Mouse (Mus musculus): ENCODE results near the gene Capg. TPM values are rescaled to one million over a fixed set of nuclear protein-coding genes. Genes with fewer than 3 reads are reported as not detected.

Capg gene
- 42.4 TPM for total RNA-seq (2023)

DNA sequence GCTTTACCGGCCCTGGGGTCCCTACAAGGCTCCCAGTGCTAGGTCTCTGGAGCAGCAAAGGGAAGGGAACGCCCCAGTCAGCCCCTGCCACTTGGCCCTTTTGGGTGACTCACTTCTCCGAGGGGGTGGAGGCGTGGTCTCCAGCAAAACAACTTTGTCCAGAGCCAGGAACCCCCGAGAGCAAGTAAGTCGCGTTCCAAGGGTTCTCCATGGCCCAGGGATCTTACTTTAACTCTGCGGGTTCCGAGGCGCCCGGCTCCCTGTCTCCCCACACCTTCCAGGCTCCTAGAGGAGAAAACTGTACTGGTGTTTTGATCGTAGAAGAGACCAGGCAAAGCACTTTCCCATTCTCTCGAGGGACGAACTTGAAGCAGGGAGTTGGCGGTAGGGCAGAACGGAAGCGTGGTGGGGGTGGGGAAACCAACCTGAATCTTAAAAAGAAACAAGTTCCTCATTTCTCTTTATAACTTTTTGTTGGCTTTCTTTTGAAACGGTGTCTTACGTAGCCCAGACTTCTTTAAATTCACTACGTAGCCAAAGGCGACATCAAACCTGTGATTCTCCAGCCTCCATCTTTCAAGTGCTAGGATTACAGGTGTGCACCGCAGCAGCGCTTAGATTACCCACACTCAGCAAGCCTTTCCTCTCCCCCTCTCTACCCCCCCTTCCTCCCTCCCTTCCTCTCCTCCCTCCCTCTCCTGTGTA is at the start of gene Capg:
TSS of gene Capg (plus strand) at position 109 of the 705 bp plus-strand sequence.

DNA sequence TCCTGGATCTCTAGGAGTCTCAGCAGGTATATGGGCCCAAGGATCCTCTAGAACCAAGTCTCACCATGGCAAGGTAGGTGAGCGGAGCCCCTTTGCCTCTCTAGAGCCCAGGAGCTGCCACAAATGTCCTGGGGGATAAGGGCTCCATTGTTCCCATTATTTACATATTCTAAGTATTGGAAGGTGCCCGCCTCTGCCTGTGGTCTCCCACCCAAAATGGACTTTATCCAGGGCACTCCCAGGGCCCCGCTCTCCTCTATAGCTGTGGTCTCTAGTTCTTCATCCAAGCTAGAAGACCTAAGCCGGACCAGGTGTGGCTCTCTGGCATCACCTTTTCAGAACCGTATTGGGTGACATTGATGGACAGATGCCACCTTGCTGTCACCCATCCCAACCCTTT is 22.6 kb upstream of the Capg start, which contains the start of gene Sh2d6:
TSS of gene Sh2d6 (minus strand) at position 101 of the 400 bp plus-strand sequence.

DNA sequence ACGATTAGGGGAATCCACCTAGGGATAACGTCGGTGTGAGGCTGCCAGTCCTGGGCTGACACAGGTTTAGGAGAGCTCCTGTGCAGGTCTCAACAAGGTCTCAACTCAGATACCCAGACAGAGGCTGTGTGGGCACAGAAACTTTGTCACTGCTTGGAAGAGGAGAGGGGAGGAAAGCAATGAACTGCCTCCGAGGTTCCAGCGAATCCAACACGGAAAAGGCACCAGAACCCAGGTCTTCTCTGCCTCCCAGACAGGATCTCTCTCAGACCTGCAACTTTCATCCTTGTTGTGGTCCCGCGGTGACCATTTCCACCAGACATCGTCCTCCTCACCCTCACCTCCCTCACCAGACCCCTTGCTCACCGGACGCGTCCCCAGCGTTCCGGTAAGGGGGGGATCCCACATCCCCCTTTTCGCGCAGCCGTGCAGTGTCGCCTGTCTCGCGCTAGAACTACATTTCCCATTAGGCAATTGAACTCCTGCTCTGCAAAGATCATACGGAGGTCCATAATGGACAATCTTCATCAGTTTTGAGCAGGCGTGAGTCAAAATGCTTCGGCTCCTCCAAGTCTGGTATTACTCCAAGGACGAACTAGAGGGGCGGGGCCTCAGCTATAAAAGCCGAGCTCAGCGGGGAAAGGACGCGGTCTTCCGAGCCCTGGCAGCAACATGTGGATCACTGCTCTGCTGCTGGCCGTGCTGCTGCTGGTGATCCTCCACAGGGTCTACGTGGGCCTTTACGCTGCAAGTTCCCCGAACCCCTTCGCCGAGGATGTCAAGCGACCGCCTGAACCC is 54.0 kb downstream of the Capg start, which contains the start of the genes Elmod3 and Retsat:
TSS of gene Elmod3 (minus strand) at position 458 of the 798 bp plus-strand sequence.
TSS of gene Retsat (plus strand) at position 520 of the 798 bp plus-strand sequence.

Other genes starting within 250 kb of the Capg start
- gene Sftpb, start 239.8 kb upstream of the Capg start, total RNA-seq (2023): not detected
- 41.9 TPM for gene Usp39, start 199.2 kb upstream of the Capg start, total RNA-seq (2023)
- gene 0610030E20Rik, start 197.1 kb upstream of the Capg start, total RNA-seq (2023): 37.4 TPM
- 4.0 TPM for gene Tmem150a, start 188.9 kb upstream of the Capg start, total RNA-seq (2023)
- 60.6 TPM for gene Rnf181, start 177.4 kb upstream of the Capg start, total RNA-seq (2023)
- gene Vamp5, start 163.9 kb upstream of the Capg start, total RNA-seq (2023): 13.3 TPM
- 57.2 TPM for gene Vamp8, start 153.7 kb upstream of the Capg start, total RNA-seq (2023)
- 13.5 TPM for gene Ggcx, start 130.1 kb upstream of the Capg start, total RNA-seq (2023)
- gene Mat2a, start 104.8 kb upstream of the Capg start, total RNA-seq (2023): 190 TPM
- gene Sh2d6, start 22.7 kb upstream of the Capg start, total RNA-seq (2023): not detected
- 12.2 TPM for gene Elmod3, start 54.0 kb downstream of the Capg start, total RNA-seq (2023)
- 5.2 TPM for gene Retsat, start 54.1 kb downstream of the Capg start, total RNA-seq (2023)
- gene Tgoln1, start 72.6 kb downstream of the Capg start, total RNA-seq (2023): 193 TPM
- gene Tcf7l1, start 244.9 kb downstream of the Capg start, total RNA-seq (2023): 1.8 TPM